Mouse (Mus musculus) brown adipose tissue, adult 24 weeks (tissue): ENCODE data around the gene Pdpk1. TPM values are rescaled to one million over a fixed set of nuclear protein-coding genes. Genes with fewer than 3 reads are reported as not detected.
"Not testable (repeated sequence)": the region's sequence is repeated elsewhere in the genome, so short reads cannot be mapped to it uniquely, and the experiment has no call there.

Source experiments
- H3K27ac ChIP-seq: fragments of 200-500 bp; replicated peaks from 2 replicates; pipeline ENCODE4 v1.5.1; 2012; ENCODE audit warnings: low read depth, mild to moderate bottlenecking, low read length
- H3K4me1 ChIP-seq: fragments of 200-500 bp; 2 replicates; pipeline ENCODE4 v1.6.1; 2012; ENCODE audit warnings: low read length, mixed read lengths; ENCODE audit not compliant: control insufficient read depth, insufficient read depth, insufficient read length
- H3K4me3 ChIP-seq: fragments of 200-500 bp; 2 replicates; pipeline ENCODE4 v1.5.1; 2012; ENCODE audit warnings: low read depth, mild to moderate bottlenecking, low read length, moderate library complexity; ENCODE audit not compliant: insufficient read depth
- polyA plus RNA-seq: library from polyadenylated mRNA; stranded (reverse); fragments of >200 nt; gene quantifications from 2 replicates; pipeline ENCODE4 v1.2.4, GENCODE M21; 2012; ENCODE audit not compliant: missing spikeins, insufficient read depth, insufficient read length

Gene Pdpk1
- polyA plus RNA-seq, 1 experiment, result 24.3 TPM

GRCm38 (mm10) chr17:24119446-24119845, 31.3 kb downstream of the Pdpk1 start:
- Histone ChIP-seq H3K4me1 (peaks cover 5% of the 10 kb centered on the region; the same call in 1 of the 2 replicates), H3K27ac (no peak overlapping the region), H3K4me3 (no peak overlapping the region)

GRCm38 (mm10) chr17:24113031-24113430, 37.7 kb downstream of the Pdpk1 start:
- Histone ChIP-seq H3K4me1 (peaks cover 9% of the 10 kb centered on the region), H3K27ac (no peak overlapping the region)

DNA sequence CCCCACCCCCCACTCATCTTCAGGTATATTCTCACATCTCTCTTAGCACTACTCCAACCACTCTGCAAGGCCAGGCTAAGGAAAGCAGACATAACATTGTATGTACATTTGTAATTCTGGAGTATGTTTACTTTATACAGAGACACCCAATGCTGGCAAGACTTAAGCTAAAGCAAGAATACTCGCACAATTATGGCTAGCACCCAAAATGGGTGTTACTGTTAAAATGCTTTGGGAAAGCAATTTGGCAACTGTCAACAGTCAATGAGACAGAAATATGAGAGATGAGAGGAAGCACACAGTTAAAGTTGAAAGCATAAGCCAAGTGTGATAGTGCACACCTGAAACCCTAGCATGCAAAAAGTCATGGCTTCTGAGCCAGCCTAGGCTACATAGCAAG, 39.5 kb downstream of the Pdpk1 start:
- Histone ChIP-seq H3K27ac (no peak overlapping the region), H3K4me3 (no peak overlapping the region), H3K4me1 (peaks cover 7% of the 10 kb centered on the region)

More at GRCm38 (mm10) chr17:24113031-24113430, 37.7 kb downstream of the Pdpk1 start:
- no peak overlapping the region for H3K4me3 ChIP-seq

DNA sequence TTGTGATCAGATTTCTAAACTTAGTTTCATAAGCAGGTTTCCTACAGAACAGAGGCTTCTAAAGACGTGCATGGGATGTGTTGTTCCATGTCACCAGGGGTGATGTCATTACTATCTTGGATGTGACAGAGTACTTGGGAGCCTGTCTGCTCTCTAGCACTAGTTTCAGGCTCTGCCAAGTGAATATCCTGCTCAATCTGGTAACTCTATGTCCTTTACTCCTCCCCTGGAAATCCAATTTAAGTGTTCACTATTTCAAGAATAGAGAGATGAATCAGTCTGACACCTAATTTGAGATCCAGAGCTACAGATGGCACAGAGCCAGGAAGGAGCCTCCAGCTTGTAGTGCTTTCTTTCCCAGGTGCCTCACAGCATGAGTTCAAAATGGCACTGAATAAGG, 41.8 kb downstream of the Pdpk1 start:
- H3K4me1 ChIP-seq, result peaks cover 4% of the 10 kb centered on the region
- no peak overlapping the region for H3K27ac ChIP-seq

DNA sequence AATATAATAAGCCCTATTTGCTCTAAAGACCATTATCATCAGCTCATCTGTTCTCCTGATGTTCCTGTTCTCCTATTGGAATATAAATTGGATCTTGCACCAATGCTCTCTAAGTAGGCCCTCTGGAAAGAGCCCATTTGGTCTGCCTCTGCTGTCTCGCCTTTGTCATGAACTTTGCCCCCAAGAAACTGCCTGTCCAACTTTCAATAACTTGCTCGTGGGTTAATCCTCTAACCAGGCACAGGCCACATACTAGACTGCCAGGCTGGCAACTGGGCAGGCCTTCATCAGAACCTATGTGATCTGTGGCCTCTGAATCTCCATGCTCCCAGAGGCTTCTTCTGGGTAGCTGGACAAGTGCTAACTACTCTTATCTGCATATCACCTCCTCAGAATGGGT, 45.6 kb downstream of the Pdpk1 start:
- Histone ChIP-seq H3K4me1 (no peaks in the 10 kb centered on the region), H3K4me3 (no peak overlapping the region), H3K27ac (no peak overlapping the region)

More for the DNA sequence above, 41.8 kb downstream of the Pdpk1 start:
- H3K4me3 ChIP-seq, result no peak overlapping the region

DNA sequence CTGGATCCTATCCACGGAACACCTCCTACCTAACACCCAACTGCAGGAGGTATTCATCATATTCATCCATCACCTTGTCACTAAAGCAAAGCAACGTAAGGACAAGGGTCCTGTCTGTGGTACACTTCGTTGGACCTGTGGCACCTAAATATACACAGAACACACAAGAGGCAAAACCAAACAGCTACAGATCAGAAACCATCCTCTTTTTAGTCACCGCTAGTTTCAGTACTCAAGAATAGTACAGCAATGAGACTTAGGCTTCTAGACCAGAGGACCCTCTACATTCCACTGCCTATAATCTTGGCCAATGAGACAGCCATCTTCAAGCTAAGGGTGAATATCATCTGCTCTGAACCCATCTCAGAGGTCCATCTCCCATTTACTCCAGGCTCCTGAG, 52.4 kb downstream of the Pdpk1 start:
- Histone ChIP-seq H3K4me1 (no peaks in the 10 kb centered on the region), H3K27ac (no peak overlapping the region), H3K4me3 (no peak overlapping the region)

DNA sequence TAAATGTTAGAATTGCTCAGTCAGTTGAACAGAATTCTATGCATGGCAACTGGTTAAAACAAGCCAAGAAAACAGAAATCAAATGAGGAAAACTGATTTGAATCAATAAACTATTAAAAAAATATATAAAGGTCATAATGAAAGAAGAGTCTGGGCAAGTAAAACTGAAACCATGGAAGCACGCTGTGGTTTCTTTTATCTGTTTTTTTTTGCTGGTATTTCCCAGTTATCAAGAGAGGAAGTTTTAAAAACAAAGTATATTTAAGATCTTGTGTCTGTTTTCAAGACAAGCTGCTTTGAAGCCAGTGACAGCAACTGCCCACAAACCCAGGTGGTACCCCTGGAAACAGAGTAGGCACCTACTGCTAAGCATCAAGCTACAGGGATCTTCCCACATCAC, 60.1 kb downstream of the Pdpk1 start:
- no peak overlapping the region for H3K27ac ChIP-seq
- H3K4me1 ChIP-seq, result no peaks in the 10 kb centered on the region
- no peak overlapping the region for H3K4me3 ChIP-seq

- H3K4me1 ChIP-seq, H3K27ac ChIP-seq: not testable (repeated sequence)
These were observed 64.3 kb downstream of the Pdpk1 start for GRCm38 (mm10) chr17:24086399-24086798.

DNA sequence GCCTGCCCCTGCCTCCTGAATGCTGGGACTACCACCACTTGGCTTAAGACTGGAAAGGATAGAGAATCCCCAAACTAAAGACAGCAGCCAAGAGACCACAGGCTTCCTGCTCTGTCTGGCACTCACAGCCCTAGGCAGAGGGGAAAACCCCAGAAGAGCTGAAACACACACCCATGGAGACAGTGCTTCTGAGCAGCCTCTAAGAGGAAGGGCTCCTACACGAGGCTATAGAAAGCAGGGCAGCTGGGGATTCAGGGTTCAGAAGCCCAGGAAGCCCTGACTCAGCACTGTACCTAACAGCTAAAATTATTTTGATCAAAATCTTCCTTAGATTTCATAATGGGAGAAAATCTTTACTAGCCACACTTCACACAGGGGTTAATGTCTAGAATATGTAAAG, 66.1 kb downstream of the Pdpk1 start:
- H3K4me1 ChIP-seq, result no peaks in the 10 kb centered on the region
- H3K4me3 ChIP-seq, result no peak overlapping the region
- H3K27ac ChIP-seq, result no peak overlapping the region

More at GRCm38 (mm10) chr17:24086399-24086798, 64.3 kb downstream of the Pdpk1 start:
- not testable (repeated sequence) for H3K4me3 ChIP-seq

GRCm38 (mm10) chr17:24077101-24077500, 73.6 kb downstream of the Pdpk1 start:
- Histone ChIP-seq H3K4me1 (peaks cover under 1% of the 10 kb centered on the region; the same call in 1 of the 2 replicates), H3K4me3 (no peak overlapping the region), H3K27ac (no peak overlapping the region)

DNA sequence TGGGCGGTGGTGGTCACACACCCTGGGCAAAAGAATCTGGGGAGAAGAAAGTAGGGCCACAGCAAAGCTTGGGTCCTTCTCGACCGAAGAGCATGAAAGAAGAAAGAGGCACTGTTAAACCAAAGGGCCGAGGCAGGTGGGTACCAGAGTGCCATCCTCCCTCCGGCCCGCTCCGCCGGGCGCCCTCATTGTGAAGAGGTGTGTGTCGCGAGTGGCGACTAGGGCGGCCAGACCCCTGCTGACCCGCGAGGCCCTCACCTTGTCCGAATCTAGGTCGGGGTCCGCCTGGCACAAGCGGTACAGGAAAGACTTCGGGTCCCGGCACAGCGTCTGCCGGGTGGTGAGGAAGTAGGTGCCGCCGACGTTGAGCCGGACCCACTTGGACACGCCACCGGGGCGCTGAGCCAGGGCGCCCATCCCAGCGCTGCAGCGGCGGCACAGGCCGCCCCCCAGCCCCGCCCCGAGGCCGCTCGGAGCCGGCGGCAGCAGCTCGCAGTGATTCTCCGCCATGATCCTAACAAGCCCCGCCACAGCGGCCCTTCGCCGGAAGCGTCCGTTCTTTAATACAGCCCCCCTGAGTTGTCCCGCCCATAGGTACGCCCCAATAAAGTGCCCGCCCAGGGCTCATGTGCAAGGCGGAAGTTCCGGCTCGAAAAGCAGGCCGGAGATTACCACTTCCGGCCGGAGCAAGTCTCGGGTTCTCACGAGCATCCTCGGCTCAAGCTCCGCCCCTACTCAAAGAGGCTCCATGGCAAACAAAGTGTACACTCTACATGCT, 77.6 kb downstream of the Pdpk1 start, which contains the start of gene Kctd5:
Gene Kctd5, minus strand, starts transcription at position 567 of the 778 bp plus-strand sequence.
- Histone ChIP-seq H3K4me3 (peak within 1 kb of the TSS; percentile 94), H3K4me1 (peaks cover 2% of the 10 kb centered on the region; the same call in 1 of the 2 replicates), H3K27ac (peak within 1 kb of the TSS; percentile 62)

GRCm38 (mm10) chr17:24069531-24069930, 81.2 kb downstream of the Pdpk1 start:
- Histone ChIP-seq H3K4me1 (peaks cover 2% of the 10 kb centered on the region; the same call in 1 of the 2 replicates), H3K4me3 (no peak overlapping the region), H3K27ac (no peak overlapping the region)

DNA sequence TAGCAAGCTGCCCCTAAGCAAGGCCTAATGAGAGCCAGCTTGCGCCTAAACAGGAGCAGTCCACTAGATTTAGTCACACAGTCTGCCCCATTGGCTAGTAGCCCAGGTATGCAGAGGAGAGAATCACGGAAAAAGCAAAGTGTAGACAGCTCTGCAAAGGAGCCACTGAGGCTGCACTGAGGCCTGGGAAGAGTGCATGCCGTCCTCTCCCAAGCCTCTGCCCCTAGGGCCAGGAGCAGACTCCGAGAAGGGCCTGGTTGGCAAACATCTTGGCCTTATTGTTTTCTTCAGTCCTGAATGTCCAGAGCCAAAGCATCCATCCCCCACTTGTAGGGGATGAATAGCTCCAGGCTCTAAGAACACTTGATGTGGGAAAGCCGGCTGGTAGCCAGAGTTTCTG, 82.5 kb downstream of the Pdpk1 start:
- H3K4me3 ChIP-seq, result no peak overlapping the region
- no peak overlapping the region for H3K27ac ChIP-seq
- H3K4me1 ChIP-seq, result peaks cover 2% of the 10 kb centered on the region; the same call in 1 of the 2 replicates

GRCm38 (mm10) chr17:24062459-24063155, 88.1 kb downstream of the Pdpk1 start:
- no peak overlapping the region for H3K27ac ChIP-seq
- no peak overlapping the region for H3K4me3 ChIP-seq
- no peaks in the 10 kb centered on the region for H3K4me1 ChIP-seq

- no peaks in the 10 kb centered on the region for H3K4me1 ChIP-seq
- H3K4me3 ChIP-seq, result no peak overlapping the region
- no peak overlapping the region for H3K27ac ChIP-seq
These were observed 92.9 kb downstream of the Pdpk1 start for GRCm38 (mm10) chr17:24057730-24058245.
